12 mouse cellular contexts compared by ENCODE assay signal in the genomic region with DNA sequence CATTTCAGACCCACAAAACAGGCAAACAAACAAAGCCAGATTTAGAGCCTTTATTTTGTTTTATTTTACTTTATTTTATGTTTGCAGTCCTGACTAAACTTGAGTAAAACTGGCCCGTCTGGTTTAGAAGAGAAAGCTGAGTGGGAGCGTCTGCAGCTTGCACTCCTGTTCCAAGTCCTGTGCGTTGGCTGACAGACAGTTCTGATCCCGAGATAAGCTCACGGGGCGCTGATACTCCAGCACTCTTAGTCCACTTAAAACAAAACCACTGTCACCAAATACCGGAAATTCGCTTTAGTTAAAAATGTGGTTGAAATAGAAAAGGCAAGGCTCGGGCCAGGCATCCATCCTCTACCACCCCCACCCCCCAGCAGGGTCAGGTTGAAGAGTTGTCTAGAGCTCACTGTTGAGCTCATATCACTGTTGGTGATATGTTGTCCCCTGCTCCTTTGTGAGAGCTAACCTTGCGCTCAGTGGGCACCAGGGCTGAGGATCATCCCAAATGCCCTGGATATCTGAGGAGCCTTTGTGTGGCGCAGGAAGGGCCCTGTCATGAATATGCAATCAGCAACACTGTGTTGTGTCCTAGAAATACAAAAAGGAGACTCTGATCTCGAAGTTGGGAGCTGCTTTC.
DNase-seq lines count a peak whose midpoint lies in the region; ATAC-seq lines count a peak whose summit lies in the region.
"Had no signal": no experiment of that assay in that cellular context is flagged by ENCODE, and none has a peak within 500 bp of the region (broad histone marks: within the 10 kb centered on the region; RNA-seq: fewer than 3 reads in every experiment).

No protein-coding gene starts in this region.

- WGBS in lung, embryonic 15.5 days = 28% methylated on average over 12 of the region's 12 CpGs
- 32% methylated on average over 12 of the region's 12 CpGs for WGBS in embryonic facial prominence, embryonic 14.5 days
- WGBS in midbrain, embryonic 14.5 days = 13% methylated on average over 12 of the region's 12 CpGs

- H3K9me3 ChIP-seq in lung, embryonic 15.5 days = no peaks in the 10 kb centered on the region
- no peaks in the 10 kb centered on the region for H3K9me3 ChIP-seq in embryonic facial prominence, embryonic 14.5 days (ENCODE audit: control insufficient read depth, low read length)
- no peaks in the 10 kb centered on the region for H3K9me3 ChIP-seq in midbrain, embryonic 14.5 days (ENCODE audit: control insufficient read depth, low read length)
- H3K9me3 ChIP-seq: limb, embryonic 13.5 days had no signal

- H3K4me3 ChIP-seq in lung, embryonic 15.5 days = no peak overlapping the region
- no peak overlapping the region for H3K4me3 ChIP-seq in embryonic facial prominence, embryonic 14.5 days (ENCODE audit: low read depth, low read length)
- no peak overlapping the region for H3K4me3 ChIP-seq in midbrain, embryonic 14.5 days (replicated peaks; ENCODE audit: low read depth, low read length)
- H3K4me3 ChIP-seq: limb, embryonic 13.5 days had no signal

- peak overlapping the region; percentile 43 for H3K27ac ChIP-seq in lung, embryonic 15.5 days
- H3K27ac ChIP-seq in embryonic facial prominence, embryonic 14.5 days (replicated peaks; ENCODE audit: low read depth, low read length) = no peak overlapping the region; the same call in 1 of the 2 replicates
- 0 out of 2 replicates have a peak overlapping the region, but pooled peaks have one; percentile 4 for H3K27ac ChIP-seq in midbrain, embryonic 14.5 days (replicated peaks; ENCODE audit: low read depth, low read length)
- H3K27ac ChIP-seq: limb, embryonic 13.5 days had no signal

- no peaks in the 10 kb centered on the region for H3K36me3 ChIP-seq in lung, embryonic 15.5 days
- no peaks in the 10 kb centered on the region for H3K36me3 ChIP-seq in embryonic facial prominence, embryonic 14.5 days (ENCODE audit: control insufficient read depth, insufficient read depth, low read length)
- no peaks in the 10 kb centered on the region for H3K36me3 ChIP-seq in midbrain, embryonic 14.5 days (ENCODE audit: control insufficient read depth, insufficient read depth, low read length)
- H3K36me3 ChIP-seq: limb, embryonic 13.5 days had no signal

- no peak overlapping the region for H3K4me2 ChIP-seq in lung, embryonic 15.5 days
- no peak overlapping the region for H3K4me2 ChIP-seq in embryonic facial prominence, embryonic 14.5 days (ENCODE audit: low read depth, low read length)
- no peak overlapping the region for H3K4me2 ChIP-seq in midbrain, embryonic 14.5 days (ENCODE audit: low read length)
- H3K4me2 ChIP-seq: limb, embryonic 13.5 days had no signal

- no peak for ATAC-seq in lung, embryonic 15.5 days (ENCODE audit: borderline replicate concordance, extremely low read depth, low FRiP score, low TSS enrichment)
- ATAC-seq in embryonic facial prominence, embryonic 14.5 days (ENCODE audit: low read depth) = no peak
- ATAC-seq in midbrain, embryonic 14.5 days (ENCODE audit: low FRiP score, low TSS enrichment) = no peak
- ATAC-seq in monocyte, adult 5-6 weeks (replicated peaks; ENCODE audit: insufficient number of reproducible peaks, low FRiP score, low TSS enrichment, poor library complexity, severe bottlenecking) = no peak
- ATAC-seq: CD4-positive, CD25-positive, alpha-beta regulatory T cell, adult 4 months had no signal

- peak; percentile 33 to 35 for DNase-seq in frontal cortex, postnatal 36 days (ENCODE audit: low spot score in 2 of 2)
- DNase-seq in frontal cortex, postnatal 25 days (ENCODE audit: low spot score in 2 of 2) = no peak
- DNase-seq in lung, postnatal 10 days = no peak
- peak; percentile 87 for DNase-seq in embryonic facial prominence, embryonic 14.5 days (ENCODE audit: low spot score)
- DNase-seq in midbrain, embryonic 14.5 days = peak; percentile 47
- DNase-seq in kidney, postnatal 25 days = no peak
- DNase-seq: cerebellum, postnatal 36 days; kidney, adult 18-20 months had no signal

- no peak overlapping the region for H3K9ac ChIP-seq in lung, embryonic 15.5 days
- H3K9ac ChIP-seq in embryonic facial prominence, embryonic 14.5 days (ENCODE audit: low read depth, low read length) = no peak overlapping the region
- H3K9ac ChIP-seq in midbrain, embryonic 14.5 days (replicated peaks; ENCODE audit: low read length) = no peak overlapping the region
- H3K9ac ChIP-seq: limb, embryonic 13.5 days had no signal

- no peaks in the 10 kb centered on the region for H3K27me3 ChIP-seq in lung, embryonic 15.5 days
- H3K27me3 ChIP-seq in embryonic facial prominence, embryonic 14.5 days (replicated peaks; ENCODE audit: control insufficient read depth, insufficient read depth, low read length) = no peaks in the 10 kb centered on the region
- no peaks in the 10 kb centered on the region for H3K27me3 ChIP-seq in midbrain, embryonic 14.5 days (ENCODE audit: control insufficient read depth, insufficient read depth, low read length)

- peaks cover 46% of the 10 kb centered on the region for H3K4me1 ChIP-seq in lung, embryonic 15.5 days
- H3K4me1 ChIP-seq in embryonic facial prominence, embryonic 14.5 days (ENCODE audit: control insufficient read depth, insufficient read depth, low read length) = peaks cover 53% of the 10 kb centered on the region
- peaks cover 25% of the 10 kb centered on the region for H3K4me1 ChIP-seq in midbrain, embryonic 14.5 days (ENCODE audit: control insufficient read depth, insufficient read depth, low read length)

Comparison
In these comparisons a context has a peak if more than half of its experiments do, and no peak if none do; other contexts are left out.
1. DNase-seq: peak in frontal cortex, postnatal 36 days (2 of 2), embryonic facial prominence, embryonic 14.5 days (single experiment) and midbrain, embryonic 14.5 days (single experiment); none in frontal cortex, postnatal 25 days (0 of 2), lung, postnatal 10 days (single experiment) and kidney, postnatal 25 days (0 of 2).